Mouse (Mus musculus) kidney, adult 2 months (tissue): ENCODE data around the gene Cyp27b1.

Source experiments
- CTCF ChIP-seq: fragments of 200-500 bp; conservative IDR thresholded peaks from 2 replicates; pipeline ENCODE4 v1.5.1; 2011; ENCODE audit warnings: low read depth, mild to moderate bottlenecking, control low read depth, low read length, moderate library complexity, mixed read lengths; ENCODE audit not compliant: insufficient read depth, insufficient read length
- POLR2A ChIP-seq: fragments of 200-500 bp; IDR thresholded peaks from one replicate; pipeline ENCODE4 v1.6.1; 2011; ENCODE audit warnings: low read depth, low read length, control low read depth

- no peak for TF ChIP-seq POLR2A
- TF ChIP-seq CTCF = no peak
Observed at GRCm38 (mm10) chr10:127062503-127062902, 14.5 kb downstream of the Cyp27b1 start.
